Mouse (Mus musculus): Measurements from ENCODE around the gene Nckap5. TPM values are rescaled to one million over a fixed set of nuclear protein-coding genes. Genes with fewer than 3 reads are reported as not detected.

The Nckap5 gene
- total RNA-seq, 2 experiments from 2014 or later, result 8.1 to 9.4 TPM

DNA sequence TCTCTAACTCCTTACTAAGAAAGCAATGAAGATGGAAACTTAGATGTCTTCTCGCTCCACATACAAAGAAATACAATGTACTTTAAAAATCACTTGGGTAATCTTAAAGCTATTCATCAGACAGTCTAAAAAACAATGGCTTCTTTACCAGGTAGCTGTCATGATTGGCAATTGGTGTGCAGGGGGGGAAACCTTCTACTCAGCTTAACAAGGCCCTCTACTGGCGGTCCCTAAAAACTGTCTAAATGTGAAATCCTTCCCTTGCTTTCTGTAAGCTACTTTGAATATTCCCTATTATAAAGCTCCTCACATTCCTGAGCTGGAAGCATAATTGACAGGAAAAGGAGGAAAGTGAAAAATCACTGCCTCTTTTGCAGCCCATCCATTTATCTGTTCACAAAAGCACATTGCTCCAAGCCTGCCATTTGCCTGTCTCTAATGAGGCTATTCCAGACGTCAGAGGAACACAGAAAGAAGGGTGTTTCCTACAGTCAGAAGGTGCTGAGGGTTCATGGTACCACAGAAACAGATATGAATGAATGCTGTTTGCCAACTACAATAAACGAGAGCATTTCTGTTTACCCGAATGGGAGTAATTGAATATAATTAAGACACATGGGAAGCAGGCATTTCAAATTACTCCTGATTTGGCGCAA lies 104.1 kb downstream of the Nckap5 start:
- intact Hi-C loops (cut with DNase I), result no loop called here
- DNase-seq (ENCODE audit: extremely low spot score in 1 of 2, low spot score in 2 of 2), result peak; percentile 17 to 24

DNA sequence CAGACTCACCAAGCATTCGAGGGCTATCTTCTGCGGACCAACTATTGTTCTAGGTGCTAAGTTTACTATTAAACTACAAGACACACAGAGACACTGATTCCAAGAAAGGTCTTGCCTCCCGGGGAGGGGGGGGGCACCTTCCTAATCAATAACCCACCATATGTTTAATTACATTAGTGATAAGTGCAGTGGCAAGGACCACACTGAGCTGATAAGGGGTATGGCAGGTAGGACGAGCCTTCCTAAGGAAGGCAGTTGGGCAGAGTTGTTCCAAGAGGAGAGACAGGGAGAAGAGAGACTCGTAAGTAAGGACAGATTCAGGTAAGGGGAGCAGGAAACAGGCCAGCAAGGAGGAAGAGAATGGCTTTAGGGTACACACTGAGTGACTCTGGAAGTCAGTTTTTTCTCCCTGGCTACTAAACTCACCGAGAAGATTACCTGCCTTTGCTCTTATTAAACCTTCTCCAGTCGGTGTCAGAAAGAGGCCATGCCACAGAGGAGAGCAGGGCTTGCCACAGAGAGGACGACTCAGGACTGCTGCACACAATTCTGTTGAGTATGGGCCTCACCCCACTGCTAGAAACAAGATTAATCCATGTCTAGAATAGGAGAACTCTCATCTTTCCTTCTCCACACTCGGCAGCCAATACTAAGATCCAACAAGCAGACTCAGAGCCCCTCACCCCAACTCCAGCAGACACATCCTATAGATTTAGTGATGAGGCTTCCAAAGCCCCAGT lies 104.8 kb downstream of the Nckap5 start:
- DNase-seq (ENCODE audit: extremely low spot score in 1 of 2, low spot score in 2 of 2), result no peak
- intact Hi-C loops (cut with DNase I), result no loop called here

DNA sequence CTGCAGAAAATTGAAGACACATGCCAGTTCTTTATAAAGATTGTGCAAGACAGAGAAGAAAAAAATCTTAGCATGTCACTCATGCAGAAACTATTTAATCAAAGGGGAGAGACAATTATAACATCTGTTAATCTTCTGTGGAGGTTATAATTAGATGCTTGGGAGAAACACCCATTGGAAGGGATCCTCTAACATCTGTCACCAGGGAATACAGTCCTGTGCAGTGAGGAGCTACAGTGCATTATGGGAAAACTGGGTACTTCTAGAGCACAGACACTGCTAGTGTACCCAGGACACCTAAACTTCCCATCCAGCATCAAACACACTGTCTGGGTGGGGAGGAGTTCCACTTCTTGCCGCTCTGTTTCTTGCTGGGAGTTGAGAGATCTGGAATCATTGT lies 108.7 kb downstream of the Nckap5 start:
- no peak for DNase-seq (ENCODE audit: extremely low spot score in 1 of 2, low spot score in 2 of 2)
- intact Hi-C loops (cut with DNase I), result no loop called here

DNA sequence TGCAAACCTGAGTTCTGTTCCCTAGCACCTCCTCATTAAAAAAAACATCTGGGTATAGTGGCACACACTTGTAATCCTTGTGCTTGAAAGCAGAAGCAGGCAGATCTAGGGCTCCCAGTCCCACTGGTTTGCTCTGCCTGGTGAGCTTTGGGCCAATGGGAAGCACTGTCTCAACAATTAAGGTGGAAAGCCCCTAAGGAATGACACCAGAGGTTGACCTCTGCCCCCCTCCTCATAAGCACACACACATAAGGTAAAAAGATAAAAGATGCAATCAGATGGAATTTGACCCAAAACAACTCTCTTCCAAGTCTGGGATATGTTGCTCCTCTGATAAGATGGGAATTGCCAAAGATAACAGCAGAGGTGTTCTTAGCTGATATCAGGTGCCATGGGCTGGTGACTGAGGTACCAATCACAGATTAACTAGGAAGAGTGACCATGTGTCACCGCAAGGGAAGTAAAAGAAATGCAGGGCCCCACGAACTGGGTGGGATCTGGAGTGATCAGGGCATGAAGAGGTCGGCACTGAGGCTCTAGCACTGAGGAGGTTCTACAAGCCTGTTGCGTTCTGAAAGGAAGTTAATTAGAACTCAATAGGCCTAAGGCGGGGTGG lies 110.8 kb downstream of the Nckap5 start:
- DNase-seq (ENCODE audit: extremely low spot score in 1 of 2, low spot score in 2 of 2), result no peak
- intact Hi-C loops (cut with DNase I), result no loop called here

DNA sequence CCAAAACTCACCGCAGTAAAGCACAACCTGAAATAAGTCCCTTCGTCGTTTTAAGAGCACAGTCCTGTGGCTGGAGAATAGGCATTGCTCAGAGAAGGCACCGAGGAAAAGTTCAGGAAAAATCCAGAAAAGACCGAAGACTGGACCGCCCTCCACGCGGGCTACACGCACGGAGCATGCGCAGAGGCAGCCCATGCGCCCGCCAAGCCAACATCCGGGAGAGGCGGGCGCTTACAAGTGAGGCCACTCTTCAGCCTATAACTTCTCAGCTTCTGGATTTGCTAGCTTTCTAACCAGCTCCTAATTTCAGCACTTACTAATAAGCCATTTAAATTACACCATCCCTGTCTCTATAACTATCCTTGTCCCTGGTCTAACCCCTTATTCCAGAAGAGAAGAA lies 124.0 kb downstream of the Nckap5 start:
- intact Hi-C loops (cut with DNase I), result no loop called here
- DNase-seq (ENCODE audit: extremely low spot score in 1 of 2, low spot score in 2 of 2), result no peak

DNA sequence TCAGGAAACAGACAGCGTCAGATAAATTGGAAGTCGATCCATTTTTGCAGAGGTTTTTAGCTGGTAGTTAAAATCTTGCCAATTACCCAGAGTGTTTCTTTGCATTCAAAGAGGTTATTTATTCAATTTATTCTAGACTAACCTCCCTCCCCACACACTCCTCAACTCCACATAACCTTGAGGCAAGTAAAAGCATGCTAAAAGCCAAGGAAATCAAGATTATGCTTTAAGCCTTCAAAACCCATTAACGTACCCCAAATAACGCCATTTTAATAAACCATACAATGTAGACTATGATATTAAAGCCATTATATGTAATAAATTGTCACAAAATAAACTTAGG lies 129.7 kb downstream of the Nckap5 start:
- intact Hi-C loops (cut with DNase I), result no loop called here
- no peak for DNase-seq (ENCODE audit: extremely low spot score in 1 of 2, low spot score in 2 of 2)

DNA sequence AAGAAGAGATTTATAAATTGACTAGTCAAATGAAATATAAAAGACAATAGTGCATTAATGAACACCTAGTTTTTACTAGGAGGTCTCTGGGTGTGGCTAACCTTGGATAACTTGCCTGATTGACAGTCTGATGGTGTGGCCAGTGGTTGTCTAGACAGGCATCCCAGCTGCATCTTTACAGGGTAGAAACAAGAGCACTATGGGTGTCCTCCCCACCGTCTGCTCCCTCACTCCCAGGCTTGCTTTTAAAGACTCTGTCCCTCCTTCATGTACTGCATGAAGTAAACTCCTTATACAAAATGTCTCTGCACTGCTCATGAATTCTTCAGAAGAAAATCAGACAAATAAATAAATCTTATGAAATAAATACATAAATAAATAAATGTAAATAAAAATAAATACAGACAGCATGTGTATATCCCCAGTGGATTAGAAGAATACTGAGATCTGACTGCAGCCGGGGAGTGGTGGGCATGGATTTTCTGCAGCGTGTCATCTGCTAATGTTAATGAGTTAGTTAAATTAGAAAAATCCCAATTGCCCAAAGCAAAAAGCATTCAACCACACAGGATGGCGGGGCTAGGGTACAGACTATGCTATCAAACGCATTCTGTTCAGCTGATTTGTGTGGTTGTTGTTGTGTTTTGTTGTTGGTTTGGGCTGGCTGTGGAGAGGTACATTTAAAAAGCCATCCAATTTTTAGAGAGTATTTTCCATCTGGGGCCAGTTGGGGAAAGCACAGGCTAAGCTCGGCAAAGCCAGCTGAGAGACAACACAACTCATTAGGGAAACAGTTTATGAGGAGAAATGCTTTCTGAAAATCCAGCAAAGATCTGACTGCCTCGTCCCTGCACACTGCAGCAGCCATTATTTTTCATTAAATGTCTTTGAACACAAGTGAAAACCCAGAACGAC lies 130.3 kb downstream of the Nckap5 start:
- no peak for DNase-seq (ENCODE audit: extremely low spot score in 1 of 2, low spot score in 2 of 2)
- intact Hi-C loops (cut with DNase I), result no loop called here

DNA sequence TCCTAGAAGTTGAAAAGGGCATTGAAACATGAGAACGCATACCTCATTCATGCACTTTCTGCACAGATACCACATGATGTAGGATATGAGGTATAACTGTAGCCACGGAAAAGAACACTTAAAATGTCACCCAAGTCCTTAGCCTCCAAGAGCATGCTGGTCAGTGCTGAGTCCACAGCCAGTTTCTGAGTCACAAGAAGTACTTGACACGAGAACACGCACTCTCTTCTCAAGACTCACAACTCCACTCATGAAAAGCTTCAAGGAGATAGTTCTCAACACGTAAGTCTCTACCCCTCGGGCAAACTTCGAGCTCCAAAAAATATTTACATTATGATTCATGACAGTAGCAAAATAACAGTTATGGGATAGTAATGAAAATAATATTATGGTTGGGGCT lies 137.0 kb downstream of the Nckap5 start:
- DNase-seq (ENCODE audit: extremely low spot score in 1 of 2, low spot score in 2 of 2), result no peak
- intact Hi-C loops (cut with DNase I), result no loop called here

DNA sequence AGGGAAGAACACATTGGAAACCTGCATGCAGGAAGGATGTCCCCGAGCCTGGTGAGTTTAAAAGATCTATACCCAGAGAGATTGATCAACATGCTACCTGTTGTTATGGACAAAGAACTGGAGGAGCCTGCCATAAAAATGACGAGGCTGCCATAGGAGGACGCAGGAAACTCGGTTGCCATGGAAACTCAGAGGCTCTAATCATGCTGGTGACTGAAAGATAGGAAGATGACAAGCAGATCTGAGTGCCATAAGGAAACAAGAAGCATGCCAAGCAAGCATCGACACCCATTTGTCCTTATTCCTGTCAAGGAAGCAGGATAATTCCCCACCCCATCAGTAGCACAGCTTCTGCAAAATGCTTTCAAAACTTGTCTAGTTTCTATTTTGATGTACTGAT lies 142.0 kb downstream of the Nckap5 start:
- intact Hi-C loops (cut with DNase I), result no loop called here
- peak; percentile 19 to 65 for DNase-seq (ENCODE audit: extremely low spot score in 1 of 2, low spot score in 2 of 2)

DNA sequence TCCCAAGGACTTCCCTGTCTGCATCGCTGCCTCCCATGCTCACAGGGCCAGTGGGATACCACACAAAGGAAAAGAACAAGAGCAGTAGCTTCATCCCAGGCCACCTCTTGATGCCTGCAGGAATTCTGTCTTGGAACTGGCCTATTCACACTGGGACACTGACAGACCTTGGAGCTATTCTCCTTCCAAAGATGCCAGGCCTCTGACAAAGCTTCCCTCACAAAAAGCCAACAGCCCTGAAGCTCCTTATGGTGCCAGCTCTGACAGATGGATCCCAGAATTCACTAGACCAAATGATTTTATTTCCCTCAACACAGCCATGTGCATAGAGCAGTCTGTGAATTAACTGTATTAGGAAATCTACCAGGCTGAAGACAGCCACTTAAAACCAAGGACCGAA lies 143.9 kb downstream of the Nckap5 start:
- intact Hi-C loops (cut with DNase I), result no loop called here
- DNase-seq (ENCODE audit: extremely low spot score in 1 of 2, low spot score in 2 of 2), result peak in 1 of 2 experiments; percentile 55

DNA sequence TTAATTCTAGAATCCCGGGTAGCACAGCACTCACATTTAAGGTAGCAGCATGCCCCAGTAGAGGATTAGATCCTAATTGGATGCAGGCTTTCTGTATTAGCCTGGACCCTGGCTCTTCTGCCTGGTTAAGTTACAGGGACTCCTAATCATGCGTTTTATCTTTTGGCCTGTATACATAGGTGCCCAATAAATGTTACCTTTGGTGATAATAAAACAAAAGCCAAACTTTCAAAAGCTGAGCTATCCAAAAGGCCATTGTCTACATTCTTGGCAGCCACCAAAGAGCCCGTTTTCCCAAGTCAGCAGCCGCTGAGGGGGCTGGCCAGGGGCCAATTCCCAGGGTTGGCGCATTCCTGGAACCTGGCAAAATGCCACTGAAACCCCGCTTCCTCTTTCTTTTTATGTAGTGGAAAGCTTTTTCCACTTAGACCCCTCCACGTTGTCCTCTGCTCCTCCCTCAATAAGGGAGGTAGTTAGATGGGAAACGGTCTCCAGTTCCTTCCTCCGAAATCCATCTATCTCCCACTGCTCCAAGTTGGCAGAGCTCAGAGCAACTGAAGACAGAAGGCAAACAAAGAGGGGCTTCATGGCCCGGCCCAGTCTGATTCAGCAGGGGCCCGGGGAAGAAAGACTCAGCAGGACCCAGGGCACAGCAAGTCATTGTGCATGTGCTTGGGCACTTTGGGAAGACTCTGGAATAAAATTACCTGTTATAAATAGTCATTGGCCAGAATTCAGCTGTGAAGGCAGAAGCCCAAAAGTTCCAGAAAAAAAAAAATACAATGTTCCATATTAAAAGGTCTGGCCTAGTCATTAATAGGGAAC lies 146.8 kb downstream of the Nckap5 start:
- intact Hi-C loops (cut with DNase I), result no loop called here
- peak; percentile 84 to 88 for DNase-seq (ENCODE audit: extremely low spot score in 1 of 2, low spot score in 2 of 2)

DNA sequence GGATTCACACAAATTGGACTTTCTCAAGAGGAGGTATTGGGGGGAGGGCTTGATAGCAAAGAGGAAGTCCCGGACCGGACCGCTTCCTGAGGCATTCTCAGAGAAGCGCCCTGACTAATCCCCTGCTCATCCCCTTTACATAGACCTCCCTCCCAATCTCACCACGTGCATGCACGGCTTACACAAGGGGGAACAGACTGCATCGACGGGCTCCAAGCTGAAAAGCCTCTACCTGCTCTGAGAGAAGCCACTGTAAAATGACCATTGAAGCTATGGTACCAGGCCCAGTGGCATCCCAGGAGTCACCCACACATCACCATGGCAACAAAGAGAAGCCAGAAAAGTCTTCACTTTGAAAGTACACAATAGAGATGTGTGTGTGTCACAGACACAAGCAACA lies 148.8 kb downstream of the Nckap5 start:
- DNase-seq (ENCODE audit: extremely low spot score in 1 of 2, low spot score in 2 of 2), result no peak
- intact Hi-C loops (cut with DNase I), result no loop called here

DNA sequence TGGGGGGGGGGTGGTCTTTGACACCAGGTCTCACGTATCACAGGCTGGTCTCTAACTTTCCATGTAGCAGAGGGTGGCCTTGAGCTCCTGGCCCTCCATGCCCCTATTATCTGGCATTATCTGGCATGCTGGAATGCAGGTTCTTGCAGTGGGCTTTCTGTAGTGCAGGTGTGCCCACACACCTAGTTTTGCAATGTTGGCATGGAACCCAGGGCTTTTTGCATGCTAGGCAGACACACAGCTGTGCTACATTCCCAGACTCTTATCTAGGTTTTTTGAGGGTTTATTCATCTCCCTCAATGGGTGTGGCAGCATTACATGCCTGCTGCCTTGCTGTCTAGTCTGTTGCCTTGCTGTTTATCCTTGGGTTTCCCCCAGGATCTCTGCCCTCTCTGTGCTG lies 151.3 kb downstream of the Nckap5 start:
- no peak for DNase-seq (ENCODE audit: extremely low spot score in 1 of 2, low spot score in 2 of 2)
- intact Hi-C loops (cut with DNase I), result no loop called here

DNA sequence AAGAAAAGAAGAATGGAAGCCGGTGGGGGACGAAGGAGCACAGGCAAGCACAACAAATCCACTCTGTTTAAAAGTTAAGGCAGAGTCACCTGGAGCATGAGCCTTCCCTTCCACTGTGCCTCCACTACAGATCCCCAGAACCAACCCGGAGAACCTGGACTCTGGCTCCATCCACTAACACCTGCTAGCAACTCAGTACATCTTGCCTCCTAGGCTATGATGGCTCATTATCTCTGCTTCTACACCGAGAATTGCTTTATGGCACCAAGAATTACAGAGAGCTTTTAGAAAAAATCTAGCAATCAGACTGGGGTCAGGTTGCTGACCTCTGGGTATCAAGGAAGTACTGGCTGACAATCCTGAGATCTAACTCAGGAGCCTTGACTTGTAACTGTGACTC lies 153.3 kb downstream of the Nckap5 start:
- intact Hi-C loops (cut with DNase I), result no loop called here
- no peak for DNase-seq (ENCODE audit: extremely low spot score in 1 of 2, low spot score in 2 of 2)

DNA sequence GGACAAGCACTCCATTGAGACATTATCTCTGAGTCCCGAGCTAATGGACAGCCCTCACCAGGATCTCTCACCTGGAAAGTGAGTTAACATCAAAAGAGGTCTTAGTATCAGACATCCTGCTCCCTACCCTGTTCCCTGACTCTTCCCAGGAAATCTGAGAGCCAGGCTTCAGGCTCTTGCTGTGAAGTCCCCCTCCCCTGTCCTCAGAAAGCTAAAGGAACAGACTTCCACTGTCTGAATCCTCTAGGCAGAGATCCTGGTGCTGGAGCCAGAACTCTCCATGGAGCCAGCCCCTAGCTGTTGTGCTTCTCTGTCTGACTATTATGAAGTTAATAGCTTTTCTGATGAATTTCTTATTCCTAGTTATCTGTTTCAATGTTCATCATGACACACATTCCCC lies 153.8 kb downstream of the Nckap5 start:
- intact Hi-C loops (cut with DNase I), result no loop called here

DNA sequence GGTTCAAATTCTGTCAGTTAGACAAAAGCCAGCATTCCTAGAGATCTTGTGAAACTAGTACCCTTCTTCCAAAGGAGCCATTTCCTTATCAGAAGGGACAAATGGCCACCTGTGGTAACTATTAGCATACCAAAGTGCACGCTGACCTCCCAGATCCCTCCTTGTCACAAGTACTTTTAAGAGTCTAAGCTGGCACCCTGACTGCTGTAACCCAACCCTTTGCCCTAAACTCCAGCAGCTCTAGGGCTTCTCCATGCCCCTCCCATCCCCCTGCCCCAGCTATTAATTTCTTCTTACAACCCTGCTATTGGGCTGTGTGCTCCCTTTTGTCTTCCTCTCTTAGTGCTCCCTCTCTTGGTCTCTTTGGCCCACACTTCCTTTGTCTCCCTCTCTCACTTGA lies 155.5 kb downstream of the Nckap5 start:
- intact Hi-C loops (cut with DNase I), result no loop called here
- DNase-seq (ENCODE audit: extremely low spot score in 1 of 2, low spot score in 2 of 2), result no peak

More for the DNA sequence above, 153.8 kb downstream of the Nckap5 start:
- DNase-seq (ENCODE audit: extremely low spot score in 1 of 2, low spot score in 2 of 2), result no peak

DNA sequence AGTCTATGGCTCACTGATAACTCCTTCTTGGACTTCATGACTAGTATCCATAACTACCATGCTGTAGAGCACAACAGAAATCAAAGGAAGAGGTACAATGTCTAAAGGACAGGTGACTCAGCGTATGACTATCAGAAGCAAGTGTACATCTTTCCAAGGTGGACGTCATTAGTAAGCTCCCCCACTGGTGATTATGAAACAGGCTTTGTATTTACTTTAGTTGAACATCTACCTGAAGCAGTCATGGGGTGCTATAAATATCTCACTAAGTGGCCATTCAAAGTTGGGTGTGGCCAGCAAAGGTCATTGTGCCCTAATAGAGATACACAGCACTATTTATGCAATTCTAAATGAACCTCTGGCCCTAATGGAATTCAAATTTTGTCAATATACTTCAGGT lies 157.4 kb downstream of the Nckap5 start:
- no peak for DNase-seq (ENCODE audit: extremely low spot score in 1 of 2, low spot score in 2 of 2)
- intact Hi-C loops (cut with DNase I), result no loop called here

DNA sequence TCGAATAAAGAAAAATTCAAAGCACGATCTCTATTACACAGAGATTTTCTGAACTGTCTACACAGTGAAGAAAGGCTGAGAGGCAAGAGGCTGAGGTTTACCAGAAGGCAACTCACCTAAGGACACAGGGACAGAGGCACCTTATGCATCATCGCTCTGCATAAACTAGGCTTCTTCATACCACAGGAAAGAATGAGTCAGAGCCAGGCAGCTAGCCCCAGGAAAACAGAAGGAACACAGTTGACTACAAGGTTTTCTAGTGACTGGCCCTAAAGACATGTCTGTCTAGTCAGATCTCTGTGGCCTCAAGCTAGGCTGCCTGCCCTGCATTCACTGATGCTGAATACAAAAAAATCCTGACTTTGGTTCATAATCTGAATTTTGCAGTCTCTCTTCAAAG lies 160.1 kb downstream of the Nckap5 start:
- intact Hi-C loops (cut with DNase I), result no loop called here
- DNase-seq (ENCODE audit: extremely low spot score in 1 of 2, low spot score in 2 of 2), result no peak
